Mouse (Mus musculus) naive thymus-derived CD4-positive, alpha-beta T cell, adult 2 months (primary cell): ENCODE measurements around the gene Prkg2.

Source experiments
- DNase-seq: peaks from one replicate; pipeline ENCODE4 v3.0.0-alpha.2; 2011; ENCODE audit warnings: low read depth

Prkg2 gene

GRCm38 (mm10) chr5:99036596-99037441, at the start of gene Prkg2:
Prkg2 (minus strand) TSS chr5:99037351.
- no peak for DNase-seq

GRCm38 (mm10) chr5:99083955-99084354, 46.8 kb upstream of the Prkg2 start:
- no peak for DNase-seq

GRCm38 (mm10) chr5:99078375-99078774, 41.2 kb upstream of the Prkg2 start:
- no peak for DNase-seq

GRCm38 (mm10) chr5:99068391-99068790, 31.2 kb upstream of the Prkg2 start:
- no peak for DNase-seq

- DNase-seq = no peak
Observed at GRCm38 (mm10) chr5:99062582-99062981, 25.4 kb upstream of the Prkg2 start.

GRCm38 (mm10) chr5:99039021-99039420, 1.9 kb upstream of the Prkg2 start:
- no peak for DNase-seq

- DNase-seq = no peak
Observed at GRCm38 (mm10) chr5:99037442-99037811, 276 bp upstream of the Prkg2 start.

GRCm38 (mm10) chr5:99035961-99036360, 1.2 kb downstream of the Prkg2 start:
- no peak for DNase-seq

- DNase-seq = no peak
Observed at GRCm38 (mm10) chr5:99031551-99032149, 5.5 kb downstream of the Prkg2 start.

GRCm38 (mm10) chr5:99026343-99026742, 10.8 kb downstream of the Prkg2 start:
- DNase-seq = no peak

- DNase-seq = no peak
Observed at GRCm38 (mm10) chr5:99019709-99020108, 17.4 kb downstream of the Prkg2 start.

- no peak for DNase-seq
Observed at GRCm38 (mm10) chr5:99015140-99015539, 22.0 kb downstream of the Prkg2 start.

GRCm38 (mm10) chr5:99010448-99011151, 26.6 kb downstream of the Prkg2 start:
- DNase-seq = no peak

GRCm38 (mm10) chr5:98998104-98998503, 39.0 kb downstream of the Prkg2 start:
- DNase-seq = no peak

- no peak for DNase-seq
Observed at GRCm38 (mm10) chr5:98995767-98996166, 41.4 kb downstream of the Prkg2 start.

GRCm38 (mm10) chr5:98991600-98991999, 45.6 kb downstream of the Prkg2 start:
- DNase-seq = no peak

GRCm38 (mm10) chr5:98987634-98988033, 49.5 kb downstream of the Prkg2 start:
- DNase-seq = no peak

GRCm38 (mm10) chr5:98987116-98987515, 50.0 kb downstream of the Prkg2 start:
- DNase-seq = no peak

GRCm38 (mm10) chr5:98986459-98986858, 50.7 kb downstream of the Prkg2 start:
- no peak for DNase-seq

- DNase-seq = no peak
Observed at GRCm38 (mm10) chr5:98986011-98986410, 51.1 kb downstream of the Prkg2 start.

- no peak for DNase-seq
Observed at GRCm38 (mm10) chr5:98985077-98985476, 52.1 kb downstream of the Prkg2 start.

GRCm38 (mm10) chr5:98981304-98981703, 55.8 kb downstream of the Prkg2 start:
- no peak for DNase-seq

GRCm38 (mm10) chr5:98978316-98978715, 58.8 kb downstream of the Prkg2 start:
- DNase-seq = no peak
